Mouse (Mus musculus): ENCODE measurements around the gene Rab21.

- TF ChIP-seq POLR2A (IDR thresholded peaks at IDR 0.05; ENCODE audit: insufficient read depth, low read depth, low read length) (no peak), CTCF (IDR thresholded peaks at IDR 0.05) (no peak), EP300 (IDR thresholded peaks at IDR 0.05; ENCODE audit: insufficient read depth, low read depth, low read length) (no peak)
These were observed 43.7 kb downstream of the Rab21 start for GRCm38 (mm10) chr10:115271649-115272048.
